Mouse (Mus musculus): ENCODE results near the gene Rfx1.

The Rfx1 gene

DNA sequence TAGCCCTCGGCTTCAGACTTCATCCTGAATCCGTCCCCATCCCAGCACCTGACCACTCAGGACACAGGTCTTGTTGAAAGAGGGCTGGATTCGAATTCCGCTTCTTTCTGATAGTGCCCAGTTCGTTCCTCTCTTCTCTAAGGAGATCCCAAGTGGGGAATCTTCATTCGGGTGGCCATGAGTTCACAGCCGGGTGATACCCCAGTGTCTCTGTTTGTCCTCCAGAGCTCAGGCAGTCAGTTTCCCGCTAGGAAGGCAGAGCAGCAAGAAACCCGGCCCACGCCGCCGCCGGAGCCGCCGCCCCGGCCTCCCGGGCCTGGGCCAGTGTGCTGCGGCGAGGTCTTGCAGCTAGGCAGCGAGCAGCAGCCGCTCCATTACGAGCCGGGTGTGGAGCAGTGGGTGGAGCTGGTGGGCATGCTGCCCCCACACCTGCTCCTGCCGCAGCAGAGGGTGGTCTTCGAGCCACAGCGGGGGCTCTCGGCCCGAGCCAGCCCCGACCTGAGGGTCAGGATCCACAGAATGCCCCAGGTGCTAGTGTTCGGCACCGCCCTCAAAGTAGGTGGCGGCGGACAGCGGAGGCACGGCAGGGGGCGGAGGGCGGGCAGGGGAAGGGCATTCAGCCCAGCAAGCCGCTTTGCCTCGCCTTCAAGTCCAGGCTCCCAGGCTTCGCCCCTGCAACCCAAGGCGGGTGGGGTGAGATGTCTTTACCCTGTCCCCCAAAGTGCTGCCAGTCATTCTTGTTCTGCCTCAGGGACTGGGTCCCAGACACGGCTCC is 17.9 kb downstream of the Rfx1 start:
- no peak for ATAC-seq (ENCODE audit: insufficient number of reproducible peaks, low FRiP score, low TSS enrichment)

DNA sequence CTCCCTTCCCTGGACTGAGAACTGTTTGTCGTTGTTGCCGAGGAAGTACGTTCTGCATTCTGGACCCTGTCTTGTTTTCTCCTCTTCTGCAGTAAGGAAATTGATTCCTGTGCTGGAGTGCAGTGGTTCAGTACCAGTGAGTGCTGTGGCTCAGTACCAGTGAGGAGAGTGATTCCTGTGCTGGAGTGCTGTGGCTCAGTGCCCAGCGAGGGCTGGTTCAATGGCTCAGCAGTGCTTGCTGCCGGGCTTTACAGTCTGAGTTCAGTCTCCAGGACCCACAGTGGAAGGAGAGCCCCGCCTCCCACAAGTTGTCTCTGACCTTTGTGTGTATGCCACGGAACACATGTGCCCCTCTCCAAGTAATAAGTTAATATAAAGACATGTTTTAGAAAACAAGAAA is 20.5 kb downstream of the Rfx1 start:
- no peak for ATAC-seq (ENCODE audit: insufficient number of reproducible peaks, low FRiP score, low TSS enrichment)

DNA sequence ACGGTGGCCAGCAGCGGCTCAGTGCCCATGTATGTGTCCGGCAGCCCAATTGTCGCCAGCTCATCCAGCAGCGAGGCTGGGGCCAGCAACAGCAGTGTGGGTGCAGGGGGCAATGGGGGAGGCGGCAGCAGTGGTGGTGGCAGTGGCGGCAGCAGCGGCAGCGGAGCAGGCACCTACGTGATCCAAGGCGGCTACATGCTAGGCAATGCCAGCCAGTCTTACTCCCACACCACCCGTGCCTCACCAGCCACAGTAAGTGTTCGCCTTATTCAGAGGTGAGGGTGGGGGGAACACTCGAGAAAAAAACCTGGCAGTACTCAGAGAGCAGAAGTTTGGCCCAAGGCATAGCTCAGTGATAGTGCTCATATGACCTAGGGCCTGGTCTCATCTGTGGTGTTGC is 21.2 kb downstream of the Rfx1 start:
- ATAC-seq (ENCODE audit: insufficient number of reproducible peaks, low FRiP score, low TSS enrichment), result no peak

DNA sequence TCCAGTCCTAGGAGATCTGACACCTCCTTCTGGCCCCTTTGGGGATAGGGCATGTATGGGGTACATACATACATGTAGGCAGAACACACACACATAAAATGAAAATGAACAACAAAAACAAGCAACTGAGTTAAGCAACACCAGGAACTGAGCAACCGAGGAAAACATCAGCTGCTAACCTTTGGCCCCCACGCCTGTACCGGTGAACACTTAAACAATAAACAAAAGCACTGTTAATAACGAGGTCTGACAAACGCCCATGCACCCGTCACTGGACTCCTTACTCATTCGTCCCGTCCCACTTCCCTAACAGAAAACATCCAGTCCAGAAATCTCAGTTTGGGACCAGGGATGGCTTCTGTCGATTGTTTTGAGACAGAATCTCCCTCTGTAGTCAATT is 22.6 kb downstream of the Rfx1 start:
- ATAC-seq (ENCODE audit: insufficient number of reproducible peaks, low FRiP score, low TSS enrichment), result no peak

DNA sequence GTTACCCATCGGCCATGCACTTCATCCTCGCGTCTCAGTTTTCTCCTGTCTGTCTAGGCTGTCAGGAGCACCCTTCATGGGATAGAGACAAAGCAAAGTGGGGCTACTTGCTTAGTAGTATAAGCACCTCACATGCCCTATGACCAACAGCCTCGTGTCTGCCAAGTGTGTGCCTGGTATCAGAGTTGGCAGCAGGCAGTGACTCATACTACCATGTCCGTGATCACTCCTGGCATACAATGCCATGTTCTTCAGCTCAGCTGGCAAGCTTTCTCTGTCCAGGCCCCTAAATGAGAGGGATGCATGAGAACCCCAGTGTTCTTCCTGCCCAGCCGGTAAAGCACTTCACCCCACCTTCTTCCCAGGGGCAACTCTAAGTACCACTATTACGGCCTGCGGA is 24.0 kb downstream of the Rfx1 start:
- ATAC-seq (ENCODE audit: insufficient number of reproducible peaks, low FRiP score, low TSS enrichment), result no peak

DNA sequence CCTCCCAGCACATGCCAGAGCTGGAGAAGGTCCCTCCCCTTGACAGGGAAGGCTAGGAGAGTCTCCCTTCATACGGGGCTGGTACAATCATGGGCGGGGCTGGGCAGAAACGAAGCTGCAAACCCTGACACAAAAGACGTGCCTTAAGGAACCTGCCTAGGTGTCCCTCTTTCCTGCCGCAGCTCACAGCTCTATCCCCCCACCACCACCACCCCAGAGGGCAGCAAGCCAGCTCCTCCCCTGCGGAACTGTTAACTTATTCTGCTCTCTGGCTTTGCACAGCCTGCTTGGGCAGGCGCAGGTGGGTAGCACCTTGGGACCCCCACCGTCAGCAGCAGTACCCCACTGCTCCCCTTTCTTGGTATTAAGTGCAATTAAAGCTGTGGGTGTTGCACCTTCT is 29.4 kb downstream of the Rfx1 start:
- ATAC-seq (ENCODE audit: insufficient number of reproducible peaks, low FRiP score, low TSS enrichment), result no peak

DNA sequence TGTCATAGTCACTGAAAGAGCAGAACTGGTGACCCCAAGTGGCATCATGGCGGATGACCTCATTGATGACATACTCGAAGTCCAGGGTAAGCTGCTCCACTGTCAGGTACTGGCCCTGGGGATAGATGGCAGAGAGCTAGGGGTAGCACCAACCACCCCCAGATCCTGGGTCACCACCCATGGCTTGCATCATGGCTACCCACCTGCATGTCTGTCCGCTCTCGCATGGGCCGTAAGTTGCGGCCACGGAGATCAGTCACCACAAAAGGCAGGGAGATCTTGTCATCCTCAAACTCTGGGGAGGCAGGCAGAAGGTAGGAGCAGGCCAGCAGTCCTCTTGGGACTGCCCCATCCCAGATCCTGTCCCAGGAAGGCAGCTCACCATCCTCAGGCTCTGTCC is 31.7 kb downstream of the Rfx1 start:
- ATAC-seq (ENCODE audit: insufficient number of reproducible peaks, low FRiP score, low TSS enrichment), result no peak

DNA sequence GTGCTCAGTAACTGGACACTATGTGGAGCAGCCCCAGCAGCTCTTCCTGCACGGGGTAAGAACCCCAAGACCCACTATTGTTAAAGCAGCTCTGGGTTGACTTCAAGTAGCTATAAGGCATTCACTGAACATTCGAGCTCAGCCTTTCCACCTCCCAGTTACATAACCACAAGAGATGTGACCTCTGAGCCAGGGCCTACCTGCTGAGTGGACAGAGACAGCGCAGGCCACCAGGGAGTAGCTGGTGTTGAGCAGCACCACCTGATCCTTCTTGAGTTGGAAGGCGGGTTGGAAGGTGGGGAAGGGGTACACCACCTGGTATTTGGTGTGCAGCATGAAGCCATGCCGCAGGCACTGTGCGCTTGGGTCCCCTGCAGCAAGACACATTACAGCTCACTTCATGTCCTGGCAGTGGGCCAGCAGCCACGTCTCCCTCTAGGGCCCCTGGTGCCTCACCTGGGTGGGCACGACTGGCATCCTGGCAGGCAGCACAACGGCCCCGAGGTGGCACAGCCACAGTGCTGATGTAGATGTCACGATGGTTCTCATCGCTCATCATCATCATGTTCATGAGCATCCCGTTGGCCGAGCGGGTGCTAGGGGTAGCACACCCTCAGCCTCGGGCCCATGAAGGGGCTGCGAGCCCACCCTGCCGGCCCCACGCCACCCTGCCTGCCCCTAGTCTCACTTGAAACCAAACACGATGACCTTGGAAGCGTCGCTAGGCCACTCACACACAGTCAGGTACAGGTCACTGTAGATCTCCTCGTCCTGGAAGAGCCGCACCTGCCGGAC is 35.0 kb downstream of the Rfx1 start:
- no peak for ATAC-seq (ENCODE audit: insufficient number of reproducible peaks, low FRiP score, low TSS enrichment)

DNA sequence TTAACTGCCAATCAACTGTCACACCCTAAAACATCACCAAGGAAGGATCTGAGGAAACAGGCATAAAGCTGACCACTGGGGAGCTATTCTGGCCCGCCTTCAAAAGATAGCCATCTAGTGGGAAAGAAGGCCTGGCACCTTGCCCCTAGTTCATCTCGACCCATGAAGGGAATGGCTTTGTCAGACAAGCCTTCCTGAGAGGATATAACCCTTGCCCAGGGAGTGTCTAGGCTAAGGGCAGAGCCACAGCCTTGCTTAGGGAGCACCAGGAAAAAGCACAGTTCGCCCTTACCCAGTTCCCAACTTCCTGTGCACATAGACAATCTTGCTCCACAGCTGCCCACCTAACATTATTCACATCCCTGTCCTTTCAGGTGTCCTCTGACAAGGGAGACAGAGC is 37.0 kb downstream of the Rfx1 start:
- no peak for ATAC-seq (ENCODE audit: insufficient number of reproducible peaks, low FRiP score, low TSS enrichment)

DNA sequence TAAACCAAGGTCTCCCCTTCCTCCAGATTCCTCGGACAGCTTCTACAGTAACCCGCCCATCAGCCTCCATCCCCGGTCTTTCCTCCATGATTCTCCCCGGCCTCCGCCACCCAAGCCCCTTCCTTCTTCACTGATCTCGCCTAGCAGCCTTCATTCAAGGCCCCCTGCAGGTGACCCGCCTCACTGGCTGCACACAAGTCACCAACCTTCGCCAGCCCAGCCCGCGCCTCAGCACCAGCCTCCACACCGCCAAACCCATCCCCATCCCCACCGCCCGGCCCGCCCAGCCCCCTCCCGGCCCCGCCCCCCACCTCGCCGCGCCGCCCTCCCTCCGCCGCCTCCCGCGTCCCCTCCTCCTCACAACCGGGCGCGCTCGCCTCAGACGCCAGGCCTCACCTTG is 37.6 kb downstream of the Rfx1 start:
- ATAC-seq (ENCODE audit: insufficient number of reproducible peaks, low FRiP score, low TSS enrichment), result 0 out of 2 replicates have a peak, but pooled peaks have one; percentile 5

DNA sequence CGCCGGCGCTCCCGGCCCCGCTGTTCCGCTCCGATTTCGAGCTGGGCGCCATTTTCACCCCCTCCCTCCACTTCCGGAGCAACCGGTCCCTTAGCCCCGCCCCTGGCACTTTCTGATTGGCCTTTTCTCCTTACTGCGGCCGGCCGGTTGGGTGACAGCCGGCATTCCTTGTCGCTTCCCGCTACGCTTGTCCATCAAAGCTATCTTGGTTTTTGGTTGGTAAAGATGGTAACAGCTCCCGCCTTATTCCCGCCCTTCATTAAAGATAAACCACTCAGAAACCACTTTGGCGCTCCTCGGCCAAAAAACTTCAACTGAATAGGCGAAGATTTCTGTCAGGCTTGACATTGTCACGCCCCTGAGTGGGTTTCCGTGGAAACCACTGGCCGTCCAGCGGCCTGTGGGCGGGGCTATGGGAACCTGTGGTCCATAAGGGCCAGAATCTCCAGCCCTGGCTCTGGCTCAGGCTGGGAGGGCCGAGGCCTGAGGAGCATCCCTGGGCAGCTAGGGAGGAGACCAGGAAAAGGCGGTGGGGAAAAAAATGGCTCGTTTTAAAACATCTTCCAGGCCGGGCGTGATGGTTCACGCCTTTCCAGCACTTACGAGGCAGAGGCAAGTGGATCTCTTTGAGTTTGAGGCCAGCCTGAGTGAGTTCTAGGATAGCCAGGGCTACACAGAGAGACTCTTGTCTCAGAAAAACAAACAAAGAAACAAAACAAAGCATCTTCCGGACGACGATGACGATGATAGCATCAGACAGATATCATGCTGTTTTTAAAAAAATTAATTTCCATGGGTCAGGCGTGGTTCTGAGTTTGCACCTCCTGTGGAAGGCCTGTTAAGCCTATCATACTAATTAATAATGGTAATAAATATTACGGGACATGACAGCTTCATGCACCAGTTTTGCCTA is 38.3 kb downstream of the Rfx1 start, which contains the start of gene Dcaf15:
Gene Dcaf15 (minus strand): TSS at position 72 of the 913 bp plus-strand sequence.
- peak; percentile 97 for ATAC-seq (ENCODE audit: insufficient number of reproducible peaks, low FRiP score, low TSS enrichment)

DNA sequence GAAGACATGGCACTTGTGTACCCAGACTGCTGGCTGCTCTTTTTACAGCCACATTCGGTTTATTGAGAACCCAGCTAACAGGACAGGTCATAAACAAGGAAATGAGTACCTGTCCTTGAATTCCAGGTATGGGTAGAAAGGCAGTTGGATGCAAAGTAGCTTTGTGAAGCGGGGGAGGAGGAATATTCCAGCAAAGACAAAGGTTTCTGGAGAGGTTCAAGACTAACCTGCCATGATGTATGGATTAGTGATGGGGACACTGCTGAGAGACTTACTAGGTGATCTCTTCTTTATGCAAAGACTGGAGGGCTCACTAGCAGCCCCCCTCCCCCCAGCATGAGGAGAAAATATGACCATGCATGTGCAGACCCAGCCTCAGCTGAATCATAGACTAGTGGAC is 39.0 kb downstream of the Rfx1 start:
- ATAC-seq (ENCODE audit: insufficient number of reproducible peaks, low FRiP score, low TSS enrichment), result no peak

DNA sequence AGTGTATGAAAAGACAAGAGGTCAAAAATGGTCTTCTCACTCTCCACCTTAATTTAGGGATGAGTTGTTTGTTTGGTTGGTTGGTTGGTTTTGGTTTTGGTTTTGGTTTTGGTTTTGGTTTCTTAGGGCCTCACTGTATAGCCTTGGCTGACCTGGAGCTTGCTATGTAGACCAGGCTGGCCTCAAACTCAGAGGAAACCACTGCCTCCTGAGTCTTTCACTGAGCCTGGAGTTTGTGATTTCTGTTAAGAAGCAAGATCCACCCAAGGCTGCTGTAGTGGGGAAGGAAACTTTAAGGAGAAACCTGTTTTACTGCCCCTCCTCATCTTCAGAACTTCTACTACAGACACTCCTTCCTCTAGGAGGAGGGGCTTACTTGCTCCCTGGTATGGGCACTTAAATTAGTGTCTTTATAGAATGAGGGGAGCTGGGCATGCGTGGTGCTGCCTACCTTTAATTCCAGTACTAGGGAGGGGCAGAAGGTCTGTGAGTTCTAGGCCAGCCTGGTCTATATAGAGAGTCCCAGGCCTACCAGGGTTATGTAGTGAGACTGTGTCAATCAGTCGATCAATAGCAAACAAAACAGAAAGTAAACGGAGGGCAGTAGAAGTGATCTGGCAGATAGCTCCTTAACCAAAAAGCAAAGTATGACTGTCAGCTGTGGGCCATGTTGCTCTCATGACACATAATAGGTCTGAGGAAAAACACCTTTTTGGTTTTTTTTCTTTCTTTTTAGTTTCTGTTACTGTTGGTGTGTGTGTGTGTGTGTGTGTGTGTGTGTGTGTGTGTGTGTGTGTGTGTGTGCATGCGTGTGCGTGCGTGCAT is 39.8 kb downstream of the Rfx1 start:
- ATAC-seq (ENCODE audit: insufficient number of reproducible peaks, low FRiP score, low TSS enrichment), result no peak

DNA sequence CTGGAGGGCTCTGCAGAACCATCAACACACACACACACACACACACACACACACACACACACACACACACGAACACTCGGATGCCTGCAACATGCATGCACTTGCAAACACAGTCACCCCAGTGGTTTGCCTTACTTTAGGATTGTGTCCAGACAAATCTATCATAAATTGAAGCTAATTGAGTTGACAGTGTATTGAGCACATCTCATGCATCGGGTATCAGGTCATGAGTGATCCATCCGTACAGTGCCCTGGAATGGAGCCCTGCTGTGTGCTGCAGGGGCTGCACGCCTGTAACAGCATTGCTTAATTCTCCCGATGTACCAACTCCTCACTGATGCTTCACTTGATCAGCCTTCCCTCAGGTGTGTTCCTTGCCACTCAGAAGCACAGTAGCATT is 49.0 kb downstream of the Rfx1 start:
- no peak for ATAC-seq (ENCODE audit: insufficient number of reproducible peaks, low FRiP score, low TSS enrichment)

DNA sequence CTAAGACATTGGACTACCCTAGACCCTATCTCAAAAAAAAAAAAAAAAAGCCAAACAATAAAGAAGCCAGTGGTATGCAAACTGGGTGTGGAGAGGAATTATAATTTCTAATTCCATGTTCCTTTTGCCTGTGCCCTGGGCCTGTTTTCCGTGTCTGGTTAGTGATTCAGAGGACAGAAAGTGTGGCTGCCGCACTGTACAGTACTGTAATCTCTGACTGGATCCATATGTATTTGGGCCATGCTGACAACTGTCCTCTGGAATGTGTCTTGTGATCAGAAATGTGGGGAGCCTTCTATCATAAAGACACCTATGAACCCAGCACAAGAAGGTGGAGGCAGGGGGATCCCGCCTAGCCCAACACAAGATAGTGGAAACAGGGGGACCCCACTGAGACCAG is 55.5 kb downstream of the Rfx1 start:
- ATAC-seq (ENCODE audit: insufficient number of reproducible peaks, low FRiP score, low TSS enrichment), result no peak

DNA sequence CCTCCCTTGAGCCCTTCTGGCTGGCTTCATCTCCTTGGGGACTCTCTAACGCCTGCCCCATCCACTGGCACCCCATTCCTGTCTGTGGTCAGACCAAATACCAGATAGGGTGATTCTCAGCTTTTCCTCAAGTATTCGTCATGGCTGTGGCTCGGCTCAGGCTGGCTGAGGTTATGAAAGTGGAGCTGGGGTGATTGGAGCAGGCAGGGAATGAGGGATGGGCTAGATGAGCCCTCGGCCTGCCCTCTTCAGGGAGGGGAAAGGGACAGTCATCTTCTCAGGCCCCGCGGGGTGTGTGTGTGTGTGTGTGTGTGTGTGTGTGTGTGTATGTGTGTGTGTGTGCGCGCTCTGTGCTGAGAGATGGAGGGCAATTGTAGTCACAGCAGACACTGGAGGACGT is 59.0 kb downstream of the Rfx1 start, which contains the start of gene Podnl1:
Gene Podnl1 (plus strand): TSS at position 334 of the 400 bp plus-strand sequence.
- no peak for ATAC-seq (ENCODE audit: insufficient number of reproducible peaks, low FRiP score, low TSS enrichment)

DNA sequence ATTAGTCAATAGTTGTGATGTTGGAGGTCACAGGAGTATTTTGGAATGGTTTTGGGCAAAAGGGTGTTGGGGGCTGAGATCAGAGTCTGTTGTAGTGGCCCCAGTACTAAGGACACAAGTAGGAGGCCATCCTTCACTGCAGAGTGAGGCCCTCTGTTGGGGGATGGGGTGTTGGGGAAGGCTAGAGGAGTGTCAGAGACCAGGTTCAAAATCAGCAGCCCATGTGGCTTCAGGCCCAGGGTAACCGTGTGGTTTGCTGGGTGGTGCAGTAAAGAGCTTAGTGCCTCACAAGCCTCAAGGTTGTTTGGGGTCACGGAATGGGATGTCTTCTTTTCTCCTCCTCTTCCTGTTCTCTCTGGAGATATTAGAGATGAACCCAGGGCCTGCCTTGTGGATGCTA is 60.1 kb downstream of the Rfx1 start:
- no peak for ATAC-seq (ENCODE audit: insufficient number of reproducible peaks, low FRiP score, low TSS enrichment)

DNA sequence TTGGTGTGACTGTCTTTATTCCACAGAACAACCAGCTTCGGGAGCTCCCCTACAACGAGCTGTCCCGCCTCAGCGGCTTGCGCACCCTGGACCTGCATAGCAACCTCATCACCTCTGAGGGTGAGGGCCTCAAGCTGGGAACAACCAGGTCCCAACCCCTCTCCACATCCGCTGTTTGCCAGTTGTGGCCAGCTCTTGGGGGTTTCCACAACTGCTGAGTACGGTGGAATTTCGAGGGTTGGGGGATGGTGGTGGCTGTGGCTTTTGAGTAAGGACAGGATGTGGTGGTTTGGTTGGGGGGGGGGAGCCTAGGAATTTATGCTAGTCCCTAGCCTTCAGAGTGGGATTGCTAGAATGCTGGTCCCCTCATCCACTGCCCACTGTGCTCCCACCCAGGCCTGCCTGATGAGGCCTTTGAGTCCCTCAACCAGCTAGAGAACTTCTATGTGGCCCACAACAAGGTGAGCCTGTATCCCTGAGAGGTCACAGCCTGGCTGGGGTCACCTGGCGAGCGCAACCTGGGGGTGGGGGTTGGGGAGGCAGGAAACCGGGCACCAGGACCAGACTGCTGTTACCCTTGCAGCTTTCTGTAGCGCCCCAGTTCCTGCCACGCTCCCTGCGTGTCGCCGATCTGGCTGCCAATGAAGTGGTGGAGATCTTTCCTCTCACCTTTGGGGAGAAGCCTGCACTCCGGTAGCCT is 60.7 kb downstream of the Rfx1 start:
- ATAC-seq (ENCODE audit: insufficient number of reproducible peaks, low FRiP score, low TSS enrichment), result no peak

DNA sequence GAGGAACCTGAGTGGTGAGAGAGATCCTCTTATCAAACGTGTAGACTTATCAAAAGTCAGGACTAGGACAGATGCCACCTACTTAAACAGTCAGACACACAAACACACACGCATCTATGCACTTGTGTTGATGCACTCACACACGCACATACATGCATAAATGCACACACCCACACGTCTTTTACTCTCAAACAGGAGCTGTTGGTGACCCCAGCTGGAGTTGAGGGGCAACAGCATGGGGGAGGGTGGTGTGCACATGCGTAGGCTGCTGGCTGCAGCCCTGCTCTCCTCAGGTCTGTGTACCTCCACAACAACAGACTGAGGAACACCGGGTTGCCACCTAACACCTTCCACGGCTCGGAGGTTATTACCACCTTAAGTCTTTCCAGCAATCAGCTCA is 61.6 kb downstream of the Rfx1 start:
- no peak for ATAC-seq (ENCODE audit: insufficient number of reproducible peaks, low FRiP score, low TSS enrichment)
